Mouse (Mus musculus) cerebellum, adult 9-11 months (tissue): ENCODE measurements around the gene Ubr4.
"Not testable (repeated sequence)": the region's sequence is repeated elsewhere in the genome, so short reads cannot be mapped to it uniquely, and the experiment has no call there.

Source experiments
- DNase-seq: peaks from one replicate; pipeline ENCODE4 v3.0.0; 2022

Gene Ubr4

DNA sequence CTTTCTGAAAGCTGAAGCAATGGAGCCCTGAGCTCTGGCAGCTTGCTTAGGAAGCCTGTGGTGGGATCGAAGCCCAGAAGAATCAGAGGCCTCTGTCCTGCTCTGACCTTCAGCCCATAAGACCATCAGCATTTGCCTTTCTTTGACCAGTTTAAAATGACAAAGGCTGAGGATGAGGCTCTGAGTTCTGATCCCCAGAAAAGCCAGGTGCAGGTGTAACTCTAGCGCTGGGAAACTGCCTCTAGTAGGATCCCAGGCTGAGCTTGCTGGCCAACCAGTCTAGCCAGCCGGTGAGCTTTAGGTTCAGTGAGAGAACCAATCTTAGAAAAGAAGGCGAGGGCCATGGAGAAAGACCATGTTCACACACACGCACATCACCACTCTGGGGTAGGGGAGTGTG, 135.9 kb downstream of the Ubr4 start:
- DNase-seq = peak; percentile 12

GRCm38 (mm10) chr4:139489946-139490345, 137.5 kb downstream of the Ubr4 start:
- DNase-seq = peak; percentile 93

- DNase-seq = peak; percentile 49
Measured at GRCm38 (mm10) chr4:139490413-139491055, 138.1 kb downstream of the Ubr4 start.

DNA sequence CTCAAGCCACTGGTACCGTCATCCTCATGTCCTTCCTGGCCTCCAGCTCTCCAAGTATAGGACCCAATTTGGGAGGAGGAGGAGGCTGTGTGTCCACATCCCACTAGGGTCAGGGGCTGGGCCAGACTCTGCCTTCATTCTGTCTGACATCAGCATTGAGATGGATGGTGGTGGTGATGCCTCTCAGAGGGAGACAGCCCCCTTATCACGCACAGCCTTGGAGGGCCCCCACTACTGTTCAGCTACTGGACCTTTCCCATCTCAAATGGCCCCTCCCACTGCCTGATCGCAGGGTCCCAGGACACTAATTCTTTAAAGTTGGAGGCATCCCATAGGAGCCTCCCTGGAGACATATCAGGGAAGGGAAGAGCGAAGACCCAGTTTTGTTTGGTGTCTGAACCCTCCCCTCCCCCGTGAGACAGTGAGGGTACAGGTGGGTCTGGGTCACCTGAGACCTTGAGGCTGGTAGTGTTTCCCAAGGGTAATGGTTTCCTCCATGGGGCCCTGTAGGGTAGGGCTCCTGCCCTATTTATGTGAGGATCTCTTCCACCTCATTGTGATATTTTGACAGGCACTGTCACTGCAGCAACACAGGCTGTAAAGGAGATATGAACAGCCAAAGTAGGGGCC, 139.2 kb downstream of the Ubr4 start:
- DNase-seq = peak; percentile 35

GRCm38 (mm10) chr4:139492258-139492833, 139.9 kb downstream of the Ubr4 start:
- no peak for DNase-seq

DNA sequence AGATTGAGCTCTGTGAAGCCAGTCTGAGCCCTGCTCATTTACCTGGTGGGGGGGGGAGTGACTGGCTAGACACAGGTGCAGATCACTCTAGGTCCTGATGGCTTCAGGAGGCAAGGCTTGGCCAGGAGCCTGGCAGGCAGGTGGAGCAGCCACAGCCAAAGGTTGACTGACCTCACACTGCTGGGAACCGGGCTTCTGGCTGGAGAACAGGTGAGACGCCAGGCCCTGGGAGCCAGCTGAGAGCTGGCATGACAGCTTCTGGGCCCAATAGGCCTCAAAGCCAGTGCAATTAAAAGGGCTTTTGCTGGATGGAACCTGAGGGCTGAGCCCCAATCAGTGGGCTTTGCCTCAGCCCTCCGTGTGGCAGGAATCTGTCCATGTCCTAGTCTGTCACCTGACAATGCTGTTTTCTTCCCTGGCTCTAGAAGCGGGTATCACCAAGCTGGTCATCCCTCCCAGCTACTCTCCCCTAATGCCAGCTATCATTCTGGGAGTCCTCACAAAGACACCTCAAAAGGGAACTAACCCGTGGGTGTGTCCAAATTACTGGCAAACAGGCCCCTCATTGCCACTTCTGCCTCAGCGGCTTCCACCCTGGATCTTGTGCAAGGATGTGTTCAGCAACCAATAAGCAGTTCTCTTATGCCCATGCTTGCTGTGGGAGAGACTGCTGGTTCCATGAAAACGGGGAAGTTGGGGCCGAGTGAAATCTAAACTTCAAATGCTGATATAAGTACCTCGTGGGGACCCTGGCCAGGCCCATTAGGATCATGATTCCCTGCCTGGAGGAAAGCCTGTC, 141.0 kb downstream of the Ubr4 start:
- DNase-seq = peak; percentile 89

- DNase-seq = peak; percentile 58
Measured at GRCm38 (mm10) chr4:139500814-139501213, 148.4 kb downstream of the Ubr4 start.

- no peak for DNase-seq
Measured at GRCm38 (mm10) chr4:139501702-139502101, 149.3 kb downstream of the Ubr4 start.

- no peak for DNase-seq
Measured at GRCm38 (mm10) chr4:139503919-139504318, 151.5 kb downstream of the Ubr4 start.

- no peak for DNase-seq
Measured at GRCm38 (mm10) chr4:139505716-139506115, 153.3 kb downstream of the Ubr4 start.

DNA sequence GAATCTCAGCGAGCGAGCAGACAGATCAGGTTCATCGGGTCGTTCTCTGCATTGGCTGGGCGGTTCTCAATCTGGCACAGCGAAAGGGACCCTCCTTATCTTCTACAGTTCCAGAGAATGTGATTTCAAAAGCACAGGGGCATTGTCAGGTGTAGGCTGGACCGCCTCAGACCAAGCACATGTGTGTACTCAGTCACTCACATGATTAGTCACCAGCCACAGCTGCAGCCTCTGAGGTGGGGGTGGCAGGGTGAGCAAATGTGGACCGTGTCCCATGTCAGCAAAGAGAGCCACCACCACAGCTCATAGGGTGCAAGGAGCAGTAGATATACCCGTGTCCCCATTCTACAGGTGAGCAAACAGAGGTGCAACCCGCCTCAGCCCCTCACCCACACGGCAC, 154.3 kb downstream of the Ubr4 start:
- no peak for DNase-seq

GRCm38 (mm10) chr4:139509069-139509468, 156.7 kb downstream of the Ubr4 start:
- DNase-seq = no peak

GRCm38 (mm10) chr4:139511557-139511956, 159.1 kb downstream of the Ubr4 start:
- no peak for DNase-seq

- DNase-seq = no peak
Measured at GRCm38 (mm10) chr4:139512985-139513384, 160.6 kb downstream of the Ubr4 start.

DNA sequence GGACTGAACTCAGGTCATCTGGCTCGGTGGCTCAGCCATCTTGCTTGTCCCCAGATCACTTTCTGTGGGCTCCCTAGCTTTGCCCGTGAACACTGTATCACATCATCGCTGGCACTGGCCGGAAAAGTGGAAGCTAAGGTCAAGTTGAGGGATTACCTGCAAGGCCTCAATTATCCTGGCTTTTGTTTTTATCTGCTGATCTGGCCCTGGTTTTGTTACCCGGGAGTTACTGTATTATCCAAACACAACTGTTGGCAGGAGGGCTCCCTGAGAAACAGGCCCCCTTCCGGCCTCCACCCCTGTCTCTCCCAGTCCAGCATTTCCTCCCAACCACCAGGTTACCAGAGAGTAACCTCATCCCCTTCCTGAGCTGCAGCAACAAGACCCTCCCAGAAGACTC, 166.8 kb downstream of the Ubr4 start:
- DNase-seq = no peak

DNA sequence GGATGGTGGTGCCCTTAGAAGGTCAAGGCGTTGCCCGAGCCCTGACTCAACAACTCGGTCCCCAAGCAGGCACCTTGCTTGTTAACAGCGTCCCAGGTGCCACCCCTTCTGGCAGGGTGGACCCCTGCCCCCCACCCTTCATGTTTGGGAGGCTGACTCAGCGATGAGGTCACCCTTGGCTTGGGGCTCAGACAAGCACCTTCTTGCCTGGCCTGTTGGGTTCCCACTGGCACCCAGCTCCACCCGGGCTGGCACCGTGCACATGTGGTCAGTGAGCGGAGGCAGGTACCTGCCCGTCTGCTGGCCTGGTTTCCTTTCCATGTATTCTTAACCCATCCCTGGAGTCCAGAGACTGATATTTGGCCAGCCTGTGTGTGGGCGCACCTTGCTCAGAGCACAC, 169.5 kb downstream of the Ubr4 start:
- no peak for DNase-seq

GRCm38 (mm10) chr4:139526475-139526874, 174.1 kb downstream of the Ubr4 start:
- DNase-seq = peak; percentile 59

DNA sequence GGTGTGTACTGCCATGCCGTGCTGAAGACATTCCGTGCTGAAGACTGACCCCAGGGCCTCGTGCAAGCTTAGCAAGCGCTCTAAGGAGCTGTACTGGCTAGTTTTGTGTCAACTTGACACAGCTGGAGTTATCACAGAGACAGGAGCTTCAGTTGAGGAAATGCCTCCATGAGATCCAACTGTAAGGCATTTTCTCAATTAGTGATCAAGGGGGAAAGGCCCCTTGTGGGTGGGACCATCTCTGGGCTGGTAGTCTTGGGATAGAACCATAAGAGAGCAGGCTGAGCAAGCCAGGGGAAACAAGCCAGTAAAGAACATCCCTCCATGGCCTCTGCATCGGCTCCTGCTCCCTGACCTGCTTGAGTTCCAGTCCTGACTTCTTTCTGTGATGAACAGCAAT, 177.8 kb downstream of the Ubr4 start, which contains the start of gene Iffo2:
Gene Iffo2 (plus strand): TSS at position 301 of the 400 bp plus-strand sequence.
- not testable (repeated sequence) for DNase-seq

GRCm38 (mm10) chr4:139532081-139532480, 179.7 kb downstream of the Ubr4 start:
- no peak for DNase-seq

GRCm38 (mm10) chr4:139535127-139535695, 182.8 kb downstream of the Ubr4 start:
- no peak for DNase-seq

DNA sequence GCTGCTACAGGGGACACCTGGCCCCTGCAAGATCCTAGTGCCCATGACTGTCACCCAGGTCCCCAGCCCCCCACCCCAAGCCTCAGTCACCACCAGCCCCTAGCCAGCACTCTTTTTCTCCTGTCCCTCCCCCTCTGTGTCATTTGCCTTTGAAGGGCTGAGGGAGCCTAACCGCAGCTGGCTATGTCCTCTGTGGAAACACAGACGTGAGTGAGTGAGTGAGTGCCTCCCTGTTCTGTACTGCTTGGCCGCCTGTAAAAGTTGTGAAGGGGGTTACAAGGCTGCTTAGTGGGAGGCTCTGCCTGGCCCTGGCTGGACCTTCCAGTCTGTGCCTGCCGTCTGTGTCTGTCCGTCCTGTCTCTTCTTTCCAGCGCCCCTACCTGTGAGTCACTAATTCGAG, 183.3 kb downstream of the Ubr4 start:
- DNase-seq = no peak

GRCm38 (mm10) chr4:139536706-139537105, 184.3 kb downstream of the Ubr4 start:
- DNase-seq = peak; percentile 74
